Mouse (Mus musculus): ENCODE results near the gene Hoxd10.

Hoxd10 gene

GRCm38 (mm10) chr2:74710929-74711543 is 19.3 kb downstream of the Hoxd10 start:
- DNase-seq, result peak in 1 of 2 experiments; percentile 1

GRCm38 (mm10) chr2:74711721-74712621 is 20.2 kb downstream of the Hoxd10 start, which contains the start of the genes Hoxd3 and Hoxd4:
TSS of gene Hoxd3 (plus strand) at chr2:74711927.
TSS of gene Hoxd4 (plus strand) at chr2:74711929.
- peak in 1 of 2 experiments; percentile 31 for DNase-seq

- peak in 1 of 2 experiments; percentile 20 for DNase-seq
These were observed 21.8 kb downstream of the Hoxd10 start for GRCm38 (mm10) chr2:74713239-74714150.

- DNase-seq, result peak in 1 of 2 experiments; percentile 3
These were observed 22.5 kb downstream of the Hoxd10 start for GRCm38 (mm10) chr2:74714156-74714789.

- peak in 1 of 2 experiments; percentile 14 for DNase-seq
These were observed 23.2 kb downstream of the Hoxd10 start for GRCm38 (mm10) chr2:74714881-74715280.

- peak; percentile 93 to 97 for DNase-seq
These were observed 23.9 kb downstream of the Hoxd10 start for GRCm38 (mm10) chr2:74715504-74716241.

- DNase-seq, result no peak
These were observed 28.7 kb downstream of the Hoxd10 start for GRCm38 (mm10) chr2:74720384-74720783.

GRCm38 (mm10) chr2:74720955-74721491 is 29.3 kb downstream of the Hoxd10 start:
- no peak for DNase-seq

GRCm38 (mm10) chr2:74721882-74722281 is 30.2 kb downstream of the Hoxd10 start:
- DNase-seq, result no peak

- DNase-seq, result no peak
These were observed 31.2 kb downstream of the Hoxd10 start for GRCm38 (mm10) chr2:74722949-74723348.

- DNase-seq, result peak in 1 of 2 experiments; percentile 22
These were observed 32.7 kb downstream of the Hoxd10 start for GRCm38 (mm10) chr2:74724244-74725015.

- DNase-seq, result peak in 1 of 2 experiments; percentile 19
These were observed 33.4 kb downstream of the Hoxd10 start for GRCm38 (mm10) chr2:74725171-74725570.

GRCm38 (mm10) chr2:74726551-74726950 is 34.8 kb downstream of the Hoxd10 start, which contains the start of gene Gm28230:
TSS of gene Gm28230 (plus strand) at chr2:74726728.
- DNase-seq, result peak in 1 of 2 experiments; percentile 47

- DNase-seq, result peak in 1 of 2 experiments; percentile 7
These were observed 35.4 kb downstream of the Hoxd10 start for GRCm38 (mm10) chr2:74726973-74727639.

GRCm38 (mm10) chr2:74727640-74728302 is 36.0 kb downstream of the Hoxd10 start:
- no peak for DNase-seq

- DNase-seq, result no peak
These were observed 36.6 kb downstream of the Hoxd10 start for GRCm38 (mm10) chr2:74728303-74728680.

- no peak for DNase-seq
These were observed 38.6 kb downstream of the Hoxd10 start for GRCm38 (mm10) chr2:74730331-74730730.

- DNase-seq, result no peak
These were observed 39.3 kb downstream of the Hoxd10 start for GRCm38 (mm10) chr2:74731055-74731454.

Data from cerebellum, postnatal 10 days (tissue).